Mouse (Mus musculus): ENCODE data around the gene Cdc34.

Cdc34 gene

DNA sequence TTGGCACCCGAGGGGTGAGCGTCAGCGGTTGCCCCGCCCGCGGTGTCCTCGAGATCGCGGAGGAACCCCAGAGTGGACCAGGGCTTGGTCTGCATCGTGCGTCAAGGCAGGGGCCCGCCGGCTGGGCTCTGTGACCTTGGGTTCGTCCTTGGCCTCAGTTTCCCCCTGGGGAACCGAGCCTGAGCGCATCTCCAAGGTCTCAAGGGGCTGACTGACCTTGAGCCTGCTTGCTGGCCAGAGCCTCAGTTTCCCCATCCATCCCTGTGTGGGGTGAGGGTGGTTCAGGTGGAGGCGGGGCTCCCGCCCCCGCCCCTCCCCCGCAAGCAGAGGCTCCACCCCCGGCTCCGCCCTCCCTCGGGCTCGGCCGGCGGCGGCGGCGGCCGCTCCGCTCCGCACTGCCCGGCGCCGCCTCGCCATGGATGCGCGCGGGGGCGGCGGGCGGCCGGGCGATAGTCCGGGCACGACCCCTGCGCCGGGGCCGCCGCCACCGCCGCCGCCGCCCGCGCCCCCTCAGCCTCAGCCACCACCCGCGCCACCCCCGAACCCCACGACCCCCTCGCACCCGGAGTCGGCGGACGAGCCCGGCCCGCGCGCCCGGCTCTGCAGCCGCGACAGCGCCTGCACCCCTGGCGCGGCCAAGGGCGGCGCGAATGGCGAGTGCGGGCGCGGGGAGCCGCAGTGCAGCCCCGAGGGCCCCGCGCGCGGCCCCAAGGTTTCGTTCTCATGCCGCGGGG, 34.4 kb downstream of the Cdc34 start, which contains the start of gene Hcn2:
TSS of gene Hcn2 (plus strand) at position 381 of the 734 bp plus-strand sequence.
- no peak for DNase-seq (ENCODE audit: low spot score)

DNA sequence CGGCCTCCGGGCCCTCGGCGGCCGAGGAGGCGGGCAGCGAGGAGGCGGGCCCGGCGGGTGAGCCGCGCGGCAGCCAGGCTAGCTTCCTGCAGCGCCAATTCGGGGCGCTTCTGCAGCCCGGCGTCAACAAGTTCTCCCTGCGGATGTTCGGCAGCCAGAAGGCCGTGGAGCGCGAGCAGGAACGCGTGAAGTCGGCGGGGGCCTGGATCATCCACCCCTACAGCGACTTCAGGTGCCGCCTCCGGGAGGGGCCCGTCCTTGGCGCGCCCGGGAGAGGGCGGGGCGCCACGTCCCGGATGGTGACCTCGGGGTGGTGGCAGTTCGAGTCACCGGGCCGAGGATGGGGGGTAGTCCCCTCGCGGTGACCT, 35.0 kb downstream of the Cdc34 start:
- DNase-seq (ENCODE audit: low spot score), result peak; percentile 14

DNA sequence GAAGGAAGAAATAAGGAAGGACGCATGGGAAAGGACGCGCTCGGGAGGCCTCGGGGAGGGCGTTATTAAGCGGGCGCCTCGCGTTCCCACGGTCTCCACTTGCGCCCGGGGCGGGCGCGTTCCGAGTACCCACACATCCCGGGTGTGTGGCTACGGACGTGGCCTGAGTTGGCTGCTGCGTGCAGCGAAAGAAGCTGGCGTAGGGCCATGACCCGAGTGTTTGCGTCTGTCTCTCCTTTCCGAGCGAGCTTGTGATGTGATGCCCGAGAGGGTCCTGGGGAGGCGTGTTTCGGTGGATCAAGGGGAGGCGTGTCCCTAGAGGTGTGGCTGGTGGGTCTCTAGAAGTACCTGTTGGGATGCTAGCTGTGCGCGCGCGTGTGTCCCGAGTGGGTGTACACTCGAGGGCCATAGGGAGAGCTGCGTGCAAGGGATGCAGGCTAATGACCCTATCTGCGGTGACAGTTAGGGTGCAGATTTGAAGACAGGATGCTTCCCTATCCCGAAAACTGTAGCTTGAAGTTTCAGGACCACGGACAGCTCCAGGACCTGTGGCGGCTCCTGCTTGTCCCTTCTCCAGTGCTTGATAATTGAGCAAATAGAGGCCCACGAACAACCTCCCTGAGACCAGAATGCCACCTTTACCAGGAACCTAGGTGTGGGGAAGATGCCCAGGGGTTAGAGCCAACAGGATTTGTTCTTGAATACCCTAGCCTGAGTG, 35.8 kb downstream of the Cdc34 start:
- DNase-seq (ENCODE audit: low spot score), result no peak

DNA sequence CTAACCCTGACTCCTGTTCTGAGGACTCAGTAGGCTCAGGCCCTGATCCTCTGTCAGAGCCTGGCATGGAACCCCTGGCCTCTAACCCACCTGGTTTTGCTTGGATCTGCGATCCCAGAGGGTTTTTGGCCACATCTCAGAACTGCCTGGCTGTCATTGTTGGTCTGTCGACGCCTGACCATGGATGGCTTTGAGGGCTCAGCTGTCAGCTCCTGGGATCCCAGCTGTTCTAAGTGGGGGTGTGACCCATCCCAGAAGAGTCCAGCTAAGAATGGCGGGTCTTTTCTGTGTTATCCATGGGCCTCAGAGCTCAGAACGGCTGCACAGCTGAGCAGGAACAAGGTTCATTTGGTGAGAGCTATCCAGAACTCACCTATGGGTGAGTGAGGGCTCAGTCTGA, 39.1 kb downstream of the Cdc34 start:
- no peak for DNase-seq (ENCODE audit: low spot score)

DNA sequence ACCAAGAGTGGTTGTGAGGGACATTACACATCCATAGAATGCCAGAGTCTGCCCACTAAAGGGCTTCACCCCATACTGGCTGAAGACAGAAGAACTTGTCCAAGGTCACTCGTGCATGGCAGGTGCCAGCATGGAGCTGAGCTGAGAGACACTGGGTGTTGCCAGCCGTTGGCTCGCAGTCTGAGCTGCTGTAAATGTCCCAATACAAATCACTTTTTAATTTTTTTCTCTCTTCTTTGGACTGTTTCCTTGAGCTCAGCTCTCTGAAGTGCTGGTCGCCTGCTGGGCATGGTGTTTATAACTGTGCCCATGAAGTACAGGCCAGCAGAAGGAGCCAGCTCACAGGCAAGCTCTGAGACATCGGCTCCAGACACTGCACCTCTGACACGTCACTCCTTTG, 41.1 kb downstream of the Cdc34 start:
- DNase-seq (ENCODE audit: low spot score), result no peak

DNA sequence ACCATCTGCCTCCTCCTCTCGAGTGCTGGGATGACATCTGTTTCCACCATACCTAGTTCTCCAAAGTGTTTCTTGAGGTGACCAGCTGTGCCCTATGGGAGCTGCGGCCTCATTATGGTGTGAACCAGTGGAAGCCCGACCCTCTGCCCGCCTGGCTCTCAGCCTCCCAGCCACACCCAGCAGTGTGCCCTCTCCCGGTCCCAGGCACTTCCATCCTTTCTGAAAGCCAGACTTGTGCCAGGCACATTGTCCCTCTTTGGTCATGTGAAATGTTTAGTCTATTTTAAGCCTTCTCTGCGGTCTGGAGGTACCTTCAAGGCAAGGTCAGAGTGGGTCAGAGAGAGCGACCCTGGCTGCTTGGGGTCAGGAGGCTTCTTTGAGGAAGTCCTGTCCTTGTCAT, 41.7 kb downstream of the Cdc34 start:
- DNase-seq (ENCODE audit: low spot score), result no peak

DNA sequence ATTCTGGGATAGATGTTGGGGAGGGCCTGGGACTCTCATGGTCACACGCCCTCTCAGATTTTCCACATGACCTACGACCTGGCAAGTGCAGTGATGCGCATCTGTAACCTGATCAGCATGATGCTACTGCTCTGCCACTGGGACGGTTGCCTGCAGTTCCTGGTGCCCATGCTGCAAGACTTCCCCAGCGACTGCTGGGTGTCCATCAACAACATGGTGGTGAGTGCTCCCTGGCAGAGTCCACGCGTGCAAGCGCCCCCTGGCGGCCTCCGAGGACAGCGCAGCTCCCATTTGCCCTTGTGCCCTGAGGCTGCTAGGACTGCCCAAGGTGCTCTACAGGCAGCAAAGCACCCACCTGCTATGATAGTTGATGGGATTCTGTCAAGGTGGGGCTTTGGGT, 44.1 kb downstream of the Cdc34 start:
- DNase-seq (ENCODE audit: low spot score), result peak; percentile 57

DNA sequence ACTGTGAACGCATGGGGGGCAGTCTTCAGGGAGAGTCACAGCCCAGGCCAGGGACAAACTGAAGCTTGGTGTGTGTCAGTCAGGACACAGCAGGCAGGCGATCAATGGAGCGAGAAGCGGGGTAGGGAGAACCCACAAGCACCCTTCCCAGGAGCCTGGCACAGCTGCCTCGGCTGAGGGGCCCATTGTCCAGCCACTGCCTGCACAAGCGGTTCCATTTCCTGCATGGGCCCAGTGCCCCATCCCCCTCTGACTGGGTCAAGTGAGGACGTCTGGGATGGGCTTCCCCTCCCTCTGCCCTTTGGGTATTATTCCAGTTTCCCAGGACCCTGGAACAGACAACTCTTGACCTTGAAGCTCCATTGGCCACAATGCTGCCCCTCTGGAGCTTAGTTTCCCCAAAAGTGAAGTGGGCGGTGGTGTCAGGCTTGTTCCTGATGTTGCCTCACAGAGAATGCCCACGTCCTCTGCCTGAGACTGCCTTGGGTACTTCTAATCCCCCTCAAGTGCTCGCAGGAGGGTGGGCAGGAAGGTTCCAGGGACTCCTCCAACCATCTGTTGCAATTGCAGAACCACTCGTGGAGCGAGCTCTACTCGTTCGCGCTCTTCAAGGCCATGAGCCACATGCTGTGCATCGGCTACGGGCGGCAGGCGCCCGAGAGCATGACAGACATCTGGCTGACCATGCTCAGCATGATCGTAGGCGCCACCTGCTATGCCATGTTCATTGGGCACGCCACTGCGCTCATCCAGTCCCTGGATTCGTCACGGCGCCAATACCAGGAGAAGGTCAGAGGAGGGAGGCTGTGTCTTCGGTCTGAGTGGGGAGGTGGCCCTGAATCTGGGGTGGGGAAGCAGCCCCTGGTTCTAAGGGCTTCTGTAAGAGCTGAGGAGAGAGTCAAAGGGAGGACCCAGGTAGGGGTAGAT, 46.6 kb downstream of the Cdc34 start:
- DNase-seq (ENCODE audit: low spot score), result no peak

DNA sequence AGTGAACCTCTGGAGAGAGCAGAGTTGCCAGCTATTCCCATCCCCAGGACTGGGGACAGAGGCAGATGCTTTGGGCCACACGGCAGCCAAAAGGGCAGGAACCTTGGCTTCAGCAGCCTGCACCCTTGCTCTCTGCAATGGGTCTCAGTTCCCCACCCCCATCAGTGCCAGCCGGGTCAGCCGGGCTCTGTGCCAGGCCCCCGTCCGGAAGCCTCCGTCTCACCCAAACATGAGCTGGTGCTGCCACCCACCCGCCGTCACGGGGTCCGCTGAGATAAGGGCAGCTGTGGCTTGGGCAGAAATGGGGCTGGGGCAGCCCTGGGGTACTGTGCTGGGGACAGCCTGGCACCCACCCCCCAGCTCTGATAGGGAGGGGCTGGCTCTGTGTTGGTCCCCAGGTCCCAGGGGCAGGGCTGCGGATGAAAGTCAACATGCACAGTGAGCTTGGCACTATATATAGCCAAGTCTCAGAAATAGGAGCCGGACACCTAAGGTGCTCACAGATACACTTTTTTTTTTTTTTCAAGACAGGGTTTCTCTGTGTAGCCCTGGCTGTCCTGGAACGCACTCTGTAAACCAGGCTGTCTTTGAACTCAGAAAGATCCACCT, 47.5 kb downstream of the Cdc34 start:
- DNase-seq (ENCODE audit: low spot score), result no peak

DNA sequence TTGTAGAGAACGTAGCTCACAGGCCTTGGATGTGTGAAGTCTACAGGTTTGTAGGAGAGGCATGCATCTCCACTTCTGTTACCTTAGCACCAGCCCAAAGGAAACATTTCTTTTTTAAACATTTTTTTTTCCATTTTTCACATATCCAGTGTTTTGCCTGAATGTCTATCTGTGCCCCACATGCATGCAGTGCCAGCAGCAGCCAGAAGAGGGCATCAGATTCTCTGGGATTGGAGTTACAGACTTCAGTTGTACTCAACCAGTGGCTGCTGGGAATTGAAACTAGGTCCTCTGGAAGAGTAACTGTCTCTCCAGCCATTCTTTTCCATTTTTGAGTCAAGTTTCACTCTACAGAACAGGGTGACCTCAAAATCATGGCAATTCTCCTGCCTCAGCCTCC, 50.5 kb downstream of the Cdc34 start:
- DNase-seq (ENCODE audit: low spot score), result peak; percentile 28

DNA sequence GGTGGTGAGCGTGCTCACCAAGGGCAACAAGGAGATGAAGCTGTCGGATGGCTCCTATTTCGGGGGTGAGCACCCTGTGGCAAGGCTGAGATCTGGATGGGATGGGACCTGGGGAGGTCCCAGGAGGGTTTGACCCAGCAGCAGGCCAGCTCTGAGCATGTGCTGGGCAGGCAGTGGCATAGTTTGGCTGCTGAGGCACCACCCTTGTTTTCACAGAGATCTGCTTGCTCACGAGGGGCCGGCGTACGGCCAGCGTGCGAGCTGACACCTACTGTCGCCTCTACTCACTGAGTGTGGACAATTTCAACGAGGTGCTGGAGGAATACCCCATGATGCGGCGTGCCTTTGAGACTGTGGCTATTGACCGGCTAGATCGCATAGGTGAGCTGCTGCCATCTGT, 51.9 kb downstream of the Cdc34 start:
- no peak for DNase-seq (ENCODE audit: low spot score)

DNA sequence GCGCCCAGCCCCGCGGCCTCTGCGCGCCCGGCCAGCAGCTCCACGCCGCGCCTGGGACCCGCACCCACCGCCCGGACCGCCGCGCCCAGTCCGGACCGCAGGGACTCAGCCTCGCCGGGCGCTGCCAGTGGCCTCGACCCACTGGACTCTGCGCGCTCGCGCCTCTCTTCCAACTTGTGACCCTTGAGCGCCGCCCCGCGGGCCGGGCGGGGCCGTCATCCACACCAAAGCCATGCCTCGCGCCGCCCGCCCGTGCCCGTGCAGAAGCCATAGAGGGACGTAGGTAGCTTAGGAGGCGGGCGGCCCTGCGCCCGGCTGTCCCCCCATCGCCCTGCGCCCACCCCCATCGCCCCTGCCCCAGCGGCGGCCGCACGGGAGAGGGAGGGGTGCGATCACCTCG, 53.4 kb downstream of the Cdc34 start:
- no peak for DNase-seq (ENCODE audit: low spot score)

DNA sequence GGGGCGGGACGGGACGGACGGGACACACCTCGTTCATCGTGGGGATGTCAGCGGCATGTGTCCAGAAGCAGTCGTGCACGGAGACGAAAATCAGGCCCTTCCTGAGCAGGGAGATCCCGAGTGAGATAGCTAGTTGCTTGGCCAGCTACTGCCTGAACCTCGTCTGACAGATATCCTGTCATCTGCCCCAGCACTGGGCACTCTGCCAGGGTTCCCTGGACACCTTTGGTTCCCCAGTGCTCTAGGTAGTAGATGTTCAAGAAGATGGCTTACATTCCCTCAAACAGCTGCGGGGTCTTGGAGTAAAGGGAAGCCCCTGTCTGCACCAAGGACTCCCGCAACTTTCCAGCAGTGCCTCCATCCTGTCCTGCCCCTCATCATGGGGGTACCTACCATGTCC, 54.7 kb downstream of the Cdc34 start:
- no peak for DNase-seq (ENCODE audit: low spot score)

All from T-cell, adult 2 months (primary cell).